Mouse (Mus musculus) kidney, adult 2 months (tissue): Measurements from ENCODE around the gene Atp8b5.

ENCODE experiments used
- CTCF ChIP-seq: fragments of 200-500 bp; conservative IDR thresholded peaks from 2 replicates; pipeline ENCODE4 v1.5.1; 2011; ENCODE audit warnings: low read depth, mild to moderate bottlenecking, control low read depth, low read length, moderate library complexity, mixed read lengths; ENCODE audit not compliant: insufficient read depth, insufficient read length
- POLR2A ChIP-seq: fragments of 200-500 bp; IDR thresholded peaks from one replicate; pipeline ENCODE4 v1.6.1; 2011; ENCODE audit warnings: low read depth, low read length, control low read depth

GRCm38 (mm10) chr4:43401486-43401885, 134.5 kb downstream of the Atp8b5 start:
- TF ChIP-seq CTCF (no peak), POLR2A (no peak)
